Mouse (Mus musculus): ENCODE data around the gene Hmcn2. TPM values are rescaled to one million over a fixed set of nuclear protein-coding genes. Genes with fewer than 3 reads are reported as not detected.
A peak's percentile ranks its signal among the peaks of the same experiment; 100 is the strongest.

The Hmcn2 gene
- total RNA-seq (2015): 0.02 TPM in 1 of 2 replicates, not detected in the other
- total RNA-seq (2017): 0.26 TPM in 1 of 2 replicates, not detected in the other

- no peak for ATAC-seq (ENCODE audit: poor library complexity, severe bottlenecking)
Observed at GRCm38 (mm10) chr2:31314007-31314465, at the start of gene Hmcn2. Hmcn2 (plus strand) TSS chr2:31314415.

DNA sequence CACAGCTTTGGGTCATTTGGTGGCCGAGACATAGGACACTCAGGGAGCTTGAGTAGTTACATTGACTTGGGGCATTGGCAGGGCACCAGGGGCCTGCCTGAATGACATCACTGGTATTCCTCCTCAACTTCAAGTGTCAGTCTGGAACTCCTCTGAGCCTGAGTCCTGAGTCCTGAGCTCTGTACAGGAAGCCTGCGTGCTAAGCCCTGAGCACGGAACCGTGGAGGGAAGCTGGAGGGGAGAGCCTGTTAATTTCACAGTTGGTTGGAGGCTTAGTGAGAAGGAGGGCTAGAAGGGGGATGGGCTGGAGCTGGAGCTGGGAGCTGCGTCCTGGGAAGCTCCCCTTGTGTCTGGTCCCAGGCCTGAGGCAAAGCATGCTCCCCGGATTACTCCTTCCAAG, 46.8 kb upstream of the Hmcn2 start:
- ATAC-seq (ENCODE audit: poor library complexity, severe bottlenecking): no peak

GRCm38 (mm10) chr2:31268631-31269030, 45.6 kb upstream of the Hmcn2 start:
- no peak for ATAC-seq (ENCODE audit: poor library complexity, severe bottlenecking)

DNA sequence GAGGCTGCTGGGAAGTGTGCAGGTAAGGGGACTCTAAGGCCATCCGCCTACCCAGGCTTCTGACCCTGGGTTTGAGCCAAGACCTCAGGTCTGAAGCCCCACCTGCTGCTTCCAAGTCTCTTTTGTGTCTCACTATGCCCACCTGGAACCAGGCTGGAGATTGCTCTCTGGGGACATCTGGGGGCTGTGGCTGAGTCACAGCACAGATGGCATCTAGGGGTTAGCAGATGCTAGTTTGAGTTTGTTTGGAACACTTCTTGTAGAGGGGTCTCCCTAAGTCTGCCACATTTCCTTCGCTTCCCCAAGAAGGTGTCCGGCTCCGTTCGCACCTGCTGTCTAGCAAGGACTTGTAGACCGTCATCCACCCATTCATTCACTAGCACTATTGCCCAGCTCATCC, 45.0 kb upstream of the Hmcn2 start:
- no peak for ATAC-seq (ENCODE audit: poor library complexity, severe bottlenecking)

DNA sequence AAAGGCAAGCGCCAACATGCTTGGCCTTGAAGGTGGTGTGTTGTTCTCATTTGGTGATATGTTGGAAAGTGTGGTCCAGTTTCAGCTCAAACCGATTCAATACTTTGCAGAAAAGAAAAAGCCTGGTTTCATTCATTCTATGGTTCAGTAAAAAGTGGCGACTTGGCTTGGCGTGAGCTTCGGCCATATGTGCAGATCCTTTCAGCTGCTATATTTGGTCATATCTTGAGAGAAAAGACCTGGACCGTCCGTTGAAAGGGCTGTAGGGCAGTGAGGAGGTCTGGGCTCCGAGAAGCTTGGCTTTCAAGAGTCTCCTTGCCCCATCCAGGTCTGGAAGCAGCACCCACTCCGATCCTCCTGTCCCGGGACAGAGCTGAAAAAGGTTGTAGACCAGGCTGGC, 44.4 kb upstream of the Hmcn2 start:
- no peak for ATAC-seq (ENCODE audit: poor library complexity, severe bottlenecking)

- no peak for ATAC-seq (ENCODE audit: poor library complexity, severe bottlenecking)
Observed at GRCm38 (mm10) chr2:31270470-31270869, 43.7 kb upstream of the Hmcn2 start.

DNA sequence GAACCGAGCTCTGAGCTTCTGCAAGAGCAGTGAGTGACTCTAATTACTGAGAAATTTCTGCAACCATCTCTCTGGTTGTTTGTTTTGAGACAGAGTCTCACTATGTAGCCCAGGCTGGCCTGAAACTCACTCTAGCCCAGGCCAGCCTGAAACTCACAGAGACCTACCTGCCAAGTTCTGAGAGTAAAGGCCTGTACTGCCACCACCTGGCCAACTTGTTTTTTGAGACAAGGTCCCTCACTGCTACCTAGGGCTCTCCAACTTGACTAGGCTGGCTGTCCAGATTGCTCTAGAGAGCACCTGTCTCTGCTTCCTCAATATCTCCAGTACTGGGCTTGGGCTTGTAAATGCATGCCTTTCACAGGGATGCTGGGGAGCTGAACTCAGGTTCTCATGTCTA, 43.1 kb upstream of the Hmcn2 start:
- ATAC-seq (ENCODE audit: poor library complexity, severe bottlenecking): no peak

DNA sequence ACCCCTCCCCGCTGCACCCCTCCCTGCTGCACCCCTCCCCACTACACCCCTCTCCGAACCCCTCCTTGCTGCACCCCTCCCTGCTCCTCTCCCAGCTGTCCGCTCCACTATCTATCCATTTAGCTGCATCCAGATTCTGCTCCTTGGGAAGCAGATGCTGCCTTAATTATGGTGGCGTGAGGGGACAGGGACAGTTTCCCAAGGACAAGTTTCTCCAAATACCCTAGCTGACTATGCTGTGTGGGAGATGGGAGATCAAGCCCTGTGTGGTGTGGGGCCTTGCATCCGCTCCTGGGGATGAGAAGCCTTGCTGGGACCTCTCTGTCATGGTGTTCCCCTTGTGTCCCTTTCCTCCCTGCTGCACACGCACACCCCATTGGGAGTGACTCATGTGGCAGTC, 39.2 kb upstream of the Hmcn2 start:
- no peak for ATAC-seq (ENCODE audit: poor library complexity, severe bottlenecking)

GRCm38 (mm10) chr2:31277810-31278209, 36.4 kb upstream of the Hmcn2 start:
- no peak for ATAC-seq (ENCODE audit: poor library complexity, severe bottlenecking)

- ATAC-seq (ENCODE audit: poor library complexity, severe bottlenecking): no peak
Observed at GRCm38 (mm10) chr2:31278483-31278882, 35.7 kb upstream of the Hmcn2 start.

- ATAC-seq (ENCODE audit: poor library complexity, severe bottlenecking): no peak
Observed at GRCm38 (mm10) chr2:31281138-31281537, 33.1 kb upstream of the Hmcn2 start.

DNA sequence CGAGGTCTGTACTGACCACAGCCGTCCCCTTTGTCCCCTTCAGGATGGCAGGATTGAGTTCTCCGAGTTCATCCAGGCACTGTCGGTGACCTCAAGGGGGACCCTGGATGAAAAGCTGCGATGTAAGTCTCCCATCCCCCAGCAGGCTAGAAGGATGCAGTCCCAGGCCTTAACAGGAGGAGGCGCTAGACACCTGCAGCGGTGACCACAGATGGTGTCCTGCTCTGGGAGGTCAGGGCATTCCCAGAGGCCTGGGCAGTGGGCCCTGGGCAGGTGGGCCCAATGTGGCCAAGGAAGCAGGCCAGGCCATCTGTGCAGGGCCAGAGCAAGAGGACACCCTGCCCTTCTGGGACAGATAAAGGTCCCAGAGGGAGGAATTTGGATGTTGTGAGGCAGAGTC, 31.9 kb upstream of the Hmcn2 start:
- no peak for ATAC-seq (ENCODE audit: poor library complexity, severe bottlenecking)

- ATAC-seq (ENCODE audit: poor library complexity, severe bottlenecking): no peak
Observed at GRCm38 (mm10) chr2:31282880-31283279, 31.3 kb upstream of the Hmcn2 start.

- no peak for ATAC-seq (ENCODE audit: poor library complexity, severe bottlenecking)
Observed at GRCm38 (mm10) chr2:31284531-31284930, 29.7 kb upstream of the Hmcn2 start.

- ATAC-seq (ENCODE audit: poor library complexity, severe bottlenecking): no peak; the same call in 1 of the 2 replicates
Observed at GRCm38 (mm10) chr2:31291421-31291820, 22.8 kb upstream of the Hmcn2 start.

DNA sequence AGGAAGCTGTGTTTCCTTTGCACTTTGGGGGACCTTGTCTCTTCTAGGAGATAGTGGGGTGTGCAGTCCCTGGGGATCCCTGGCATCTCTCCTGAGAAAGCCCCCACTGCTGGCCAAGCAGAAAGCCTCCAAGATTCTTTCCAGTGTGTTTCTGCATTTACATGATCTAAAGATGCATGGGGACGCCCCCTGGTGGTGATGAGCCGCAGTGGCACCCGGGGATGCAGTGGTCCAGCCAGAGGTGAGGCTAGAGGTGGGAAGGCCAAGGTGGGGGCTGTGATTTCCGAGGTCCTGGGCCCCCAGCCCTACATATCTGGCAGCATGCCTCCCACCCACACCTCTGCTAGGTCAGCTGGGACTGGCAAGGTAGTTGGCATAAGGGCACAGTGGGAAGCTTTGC, 19.2 kb upstream of the Hmcn2 start:
- peak; percentile 62 for ATAC-seq (ENCODE audit: poor library complexity, severe bottlenecking)

- no peak for ATAC-seq (ENCODE audit: poor library complexity, severe bottlenecking)
Observed at GRCm38 (mm10) chr2:31296395-31296794, 17.8 kb upstream of the Hmcn2 start.

GRCm38 (mm10) chr2:31297602-31298268, 16.5 kb upstream of the Hmcn2 start:
- peak; percentile 94 for ATAC-seq (ENCODE audit: poor library complexity, severe bottlenecking)

GRCm38 (mm10) chr2:31298814-31299213, 15.4 kb upstream of the Hmcn2 start:
- no peak for ATAC-seq (ENCODE audit: poor library complexity, severe bottlenecking)

GRCm38 (mm10) chr2:31299266-31299665, 14.9 kb upstream of the Hmcn2 start:
- no peak for ATAC-seq (ENCODE audit: poor library complexity, severe bottlenecking)

DNA sequence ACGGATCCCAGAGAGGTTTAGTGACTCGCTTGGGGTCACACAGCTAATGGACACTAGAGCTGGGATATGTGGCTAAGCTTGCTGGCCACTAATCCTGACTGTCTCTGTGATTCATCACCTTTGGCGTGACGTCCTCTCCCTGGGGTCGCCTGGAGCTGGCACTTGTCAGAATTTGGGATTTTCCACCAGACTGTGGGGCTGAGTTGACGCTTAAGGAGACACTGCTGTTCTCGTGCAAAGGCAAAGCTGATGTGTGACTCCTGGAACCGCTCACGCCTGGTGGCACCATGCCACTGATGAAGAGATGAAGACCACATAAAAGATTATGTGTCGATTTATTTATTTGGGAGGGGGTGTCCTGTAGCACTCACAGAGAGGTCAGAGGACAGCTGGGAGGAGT, 14.2 kb upstream of the Hmcn2 start:
- ATAC-seq (ENCODE audit: poor library complexity, severe bottlenecking): no peak

DNA sequence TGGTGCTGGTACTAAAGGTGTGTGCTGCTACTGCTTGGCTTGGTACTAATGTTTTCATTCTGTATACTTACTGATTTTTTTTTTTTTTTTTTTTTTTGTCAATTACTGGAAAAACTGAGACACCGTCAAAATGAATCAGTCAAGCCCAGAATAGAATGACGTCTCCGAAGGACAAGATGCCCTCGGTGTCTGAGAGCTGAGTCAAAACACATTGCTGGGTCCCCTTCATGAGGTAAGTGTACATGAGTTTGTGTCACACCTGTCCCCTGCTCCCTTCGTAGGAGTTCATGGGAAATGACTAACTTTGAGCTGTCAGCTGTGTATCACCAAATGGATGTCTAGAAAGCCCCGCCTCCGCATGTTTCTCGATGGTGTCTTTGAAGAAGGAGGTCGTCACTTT, 11.0 kb upstream of the Hmcn2 start:
- ATAC-seq (ENCODE audit: poor library complexity, severe bottlenecking): no peak

- no peak for ATAC-seq (ENCODE audit: poor library complexity, severe bottlenecking)
Observed at GRCm38 (mm10) chr2:31304191-31304590, 10.0 kb upstream of the Hmcn2 start.
